Mouse (Mus musculus) stomach, postnatal 0 days (tissue): ENCODE results near the gene Qrfp.

ENCODE experiments used
- CTCF ChIP-seq: IDR thresholded peaks from 2 replicates; pipeline ENCODE4 v1.5.1; 2016; ENCODE audit warnings: antibody characterized with exemption, low read depth, mild to moderate bottlenecking, moderate library complexity
- EP300 ChIP-seq: optimal IDR thresholded peaks from 2 replicates; pipeline ENCODE3; 2016; ENCODE audit warnings: antibody characterized with exemption

- TF ChIP-seq CTCF (no peak), EP300 (no peak)
Measured at GRCm38 (mm10) chr2:31776479-31776878, 33.9 kb downstream of the Qrfp start.
